Mouse (Mus musculus) heart, postnatal 10 days (tissue): ENCODE results near the gene Serpine2. TPM values are rescaled to one million over a fixed set of nuclear protein-coding genes. Genes with fewer than 3 reads are reported as not detected.

Source experiments
- DNase-seq, 2 experiments: peaks; one replicate each; pipeline ENCODE4 v3.0.0; 2021
- intact Hi-C: fragments of 180-260 bp; cut with DNase I; formaldehyde crosslinking; loops from one replicate; pipeline ENCODE4 v1.15.1; 2025
- total RNA-seq, 2 experiments: library from RNA; stranded (reverse); gene quantifications; 2 replicates each; pipeline ENCODE4 v1.2.3; 2021

Serpine2 gene
- 10 to 100 TPM; 40.1 to 42.9 TPM for total RNA-seq

DNA sequence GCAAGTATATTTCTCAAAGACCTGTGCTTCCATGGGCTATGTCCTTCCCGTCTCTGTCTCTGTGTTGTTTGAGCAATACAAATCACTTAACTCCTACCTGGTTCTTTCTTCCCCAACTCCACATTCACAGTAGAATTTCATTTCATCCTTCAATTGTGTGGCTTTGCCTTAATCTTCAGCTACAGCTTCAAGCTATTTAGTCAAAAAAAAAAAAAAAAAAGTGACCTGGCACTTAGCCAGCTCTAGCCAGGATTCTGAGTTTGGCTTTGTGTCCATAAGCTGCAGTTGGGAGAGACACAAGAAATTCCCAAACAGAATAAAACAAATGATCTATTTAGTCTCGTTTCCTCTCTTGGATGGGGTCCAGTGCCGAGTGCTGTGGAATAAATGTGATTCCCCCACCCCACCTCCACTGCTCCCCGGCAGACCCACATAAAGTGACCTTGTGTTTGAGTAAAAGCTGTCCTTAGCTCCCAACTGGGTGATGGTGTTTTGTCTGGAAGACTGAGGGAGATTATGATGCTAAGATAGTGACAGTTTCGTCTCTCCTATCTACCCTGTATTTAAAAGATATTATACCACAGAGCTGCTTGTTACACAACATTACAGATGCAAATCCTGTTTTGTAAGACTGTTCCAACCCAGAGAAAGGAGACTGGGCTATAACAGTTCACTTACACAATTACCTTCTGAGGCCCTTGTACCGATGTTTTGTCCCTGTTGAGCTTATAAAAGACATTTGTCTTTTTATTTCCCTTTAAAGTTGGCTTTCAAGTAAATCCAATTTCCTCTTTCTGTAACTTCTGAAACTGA is at the start of gene Serpine2:
Gene Serpine2, minus strand, starts transcription at position 51 of the 813 bp plus-strand sequence.
- DNase-seq: peak; percentile 20 to 36
- intact Hi-C loops: no loop called here

DNA sequence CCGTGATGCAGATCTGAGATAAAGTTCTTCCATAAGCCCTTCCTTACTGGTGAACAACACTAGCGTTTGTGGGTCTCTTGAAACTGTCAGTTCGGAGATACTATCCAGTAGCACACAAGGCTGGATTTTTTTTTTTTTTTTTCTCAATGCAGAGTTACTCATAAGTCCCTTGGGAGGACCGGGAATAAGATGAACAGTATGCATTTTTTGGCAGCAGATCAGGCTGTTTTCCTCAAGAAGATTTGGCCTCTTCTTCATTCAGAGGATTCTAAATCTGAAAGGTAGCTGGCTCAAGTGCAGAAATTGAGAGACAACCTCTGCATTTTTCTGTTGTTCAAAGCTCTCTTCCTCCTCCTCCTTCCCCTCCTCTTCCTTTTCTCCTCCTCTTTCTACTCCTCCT is 46.8 kb upstream of the Serpine2 start:
- intact Hi-C loops: no loop called here
- no peak for DNase-seq

DNA sequence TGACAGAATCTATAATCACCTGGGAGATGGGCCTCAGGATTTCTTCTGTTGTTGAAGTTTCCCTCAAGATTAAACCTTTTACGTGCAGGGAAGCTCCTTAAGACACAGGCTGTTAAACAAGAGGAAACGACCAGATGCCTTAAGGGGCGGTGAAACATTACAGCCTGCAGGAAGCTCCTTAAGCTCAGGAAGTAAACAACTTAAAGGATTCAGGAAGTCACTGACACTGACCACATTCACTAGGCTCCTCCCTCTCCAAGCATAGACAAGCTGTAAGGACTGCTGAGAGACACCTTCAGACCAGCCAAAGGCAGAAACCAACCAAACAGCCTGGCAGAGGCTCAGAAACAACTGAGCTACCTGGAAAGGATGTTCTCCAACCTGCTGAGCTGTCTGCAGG is 44.3 kb upstream of the Serpine2 start:
- intact Hi-C loops: no loop called here
- no peak for DNase-seq

DNA sequence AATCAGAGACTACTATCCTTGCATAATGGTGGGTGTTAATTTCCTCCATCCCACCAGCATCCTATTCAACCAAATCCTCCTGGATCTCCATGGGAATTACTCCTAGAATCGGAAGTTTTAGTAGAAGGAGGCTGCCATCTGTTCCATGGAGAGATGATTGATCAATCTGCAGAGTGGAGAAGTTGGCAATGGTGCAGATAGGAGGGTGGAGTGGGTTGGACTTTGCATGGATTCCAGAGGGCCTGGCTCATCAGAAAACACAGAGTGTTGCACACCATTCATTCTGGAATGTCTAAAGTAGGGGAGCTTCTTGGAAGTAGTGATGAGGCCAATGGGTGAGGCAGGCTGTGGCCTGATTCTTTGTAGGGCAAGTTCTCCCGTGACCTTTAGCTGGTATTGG is 41.9 kb upstream of the Serpine2 start:
- intact Hi-C loops: no loop called here

DNA sequence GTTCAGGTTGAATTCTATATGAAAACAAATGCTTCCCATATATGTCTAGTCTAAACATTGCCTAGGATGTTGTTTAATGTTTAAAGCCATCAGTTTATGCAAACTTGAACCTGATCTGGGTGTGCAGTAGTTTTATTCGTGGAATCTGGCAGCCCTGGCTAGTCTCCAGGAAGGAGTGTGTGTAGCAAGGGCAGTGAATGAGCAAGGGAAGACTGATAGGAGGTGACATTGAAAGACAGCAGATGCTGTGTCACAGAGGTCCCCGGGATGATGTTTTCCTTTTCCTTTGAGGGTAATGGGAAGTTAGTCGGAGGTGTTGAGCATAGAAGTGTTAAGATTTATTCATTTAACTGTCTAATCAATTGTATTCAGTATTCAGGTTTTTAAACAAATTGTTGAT is 21.7 kb upstream of the Serpine2 start:
- peak in 1 of 2 experiments; percentile 21 for DNase-seq
- intact Hi-C loops: no loop called here

More for the DNA sequence above, 41.9 kb upstream of the Serpine2 start:
- DNase-seq: no peak

DNA sequence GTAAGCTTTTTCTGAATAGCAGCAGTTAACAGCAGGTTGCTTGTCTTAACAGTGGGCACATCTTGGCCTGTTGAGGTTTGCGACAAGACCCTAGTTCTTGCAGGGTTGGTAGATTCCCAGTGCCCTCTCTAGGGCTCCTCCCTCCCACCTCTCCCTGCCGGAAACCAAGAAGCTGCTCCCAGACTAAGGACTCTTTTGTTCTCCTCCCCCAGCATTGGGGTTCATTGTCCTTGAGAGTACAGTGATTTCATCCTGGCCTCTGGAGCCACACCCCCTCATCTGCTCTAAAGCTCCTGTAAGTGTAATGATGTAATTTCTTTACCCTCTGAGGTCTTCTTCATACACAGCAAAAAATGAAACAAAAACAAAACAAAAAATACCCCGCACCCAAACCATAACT is 13.8 kb upstream of the Serpine2 start:
- intact Hi-C loops: no loop called here
- DNase-seq: no peak

DNA sequence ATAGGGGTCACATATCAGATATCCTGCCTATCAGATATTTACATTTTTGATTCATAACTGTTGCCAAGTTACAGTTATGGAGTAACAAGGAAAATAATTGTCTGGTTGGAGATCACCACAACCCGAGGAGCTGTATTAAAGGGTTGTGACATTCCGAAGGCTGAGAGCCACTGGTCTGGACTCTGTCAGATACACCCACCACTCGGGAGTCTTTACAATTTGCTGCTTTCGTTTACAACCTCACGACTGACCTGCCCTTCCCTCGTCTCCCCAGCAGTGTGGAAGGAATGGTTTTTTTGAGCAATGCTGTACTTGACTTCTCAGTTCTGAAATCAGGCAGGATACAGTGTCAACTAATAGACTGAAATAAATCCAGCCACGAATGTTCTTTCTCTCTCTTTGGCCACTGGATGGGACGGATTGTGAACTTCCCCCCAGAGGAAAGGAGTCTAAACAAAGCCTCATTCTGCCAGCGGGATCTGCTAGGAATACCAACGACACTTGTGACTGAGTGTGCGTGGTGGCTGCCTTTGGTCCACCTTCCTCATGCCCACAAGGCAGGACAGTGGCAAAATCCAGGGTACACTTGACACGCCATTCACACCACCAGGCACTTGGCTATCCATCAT is 455 bp downstream of the Serpine2 start:
- peak in 1 of 2 experiments; percentile 11 for DNase-seq
- intact Hi-C loops: no loop called here

DNA sequence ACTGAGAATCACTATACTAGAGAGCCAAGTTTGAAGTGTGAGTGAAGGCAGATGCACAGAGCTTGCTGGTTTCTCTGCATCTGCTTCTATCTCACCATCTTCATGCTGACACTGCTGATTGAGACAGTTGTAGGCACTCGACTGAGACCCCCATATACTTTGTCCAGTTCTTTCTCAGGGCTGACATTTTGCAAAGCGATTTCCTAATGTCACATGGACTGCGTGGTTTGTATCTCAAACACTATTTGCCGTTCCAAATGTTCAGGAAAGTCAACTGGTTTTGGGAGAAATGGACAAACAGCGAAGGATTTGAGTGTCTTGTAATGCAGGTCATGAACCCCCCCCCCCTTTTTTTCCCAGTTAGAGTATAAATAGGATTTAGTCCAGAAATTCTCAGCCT is 1.0 kb downstream of the Serpine2 start:
- intact Hi-C loops: no loop called here
- DNase-seq: no peak

DNA sequence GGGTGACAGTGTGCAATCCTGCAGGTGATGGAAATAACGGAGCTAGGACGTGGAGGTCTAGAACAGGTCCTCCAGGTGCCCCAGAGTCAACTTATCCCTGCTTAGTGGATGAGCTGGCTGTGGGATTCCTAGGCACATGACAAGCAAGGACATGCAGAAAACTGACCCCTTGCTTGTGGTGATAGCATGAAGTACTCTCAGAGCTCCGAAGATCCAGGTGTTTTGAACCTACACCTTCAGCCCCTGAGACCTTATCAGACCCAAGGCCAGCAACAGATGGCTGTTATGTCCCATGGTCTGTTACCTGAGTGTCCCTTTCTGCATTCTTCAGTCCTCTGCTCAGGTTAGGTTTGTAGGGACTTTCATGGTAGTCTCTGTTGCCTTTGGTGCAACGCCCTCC is 2.0 kb downstream of the Serpine2 start:
- intact Hi-C loops: no loop called here
- no peak for DNase-seq

DNA sequence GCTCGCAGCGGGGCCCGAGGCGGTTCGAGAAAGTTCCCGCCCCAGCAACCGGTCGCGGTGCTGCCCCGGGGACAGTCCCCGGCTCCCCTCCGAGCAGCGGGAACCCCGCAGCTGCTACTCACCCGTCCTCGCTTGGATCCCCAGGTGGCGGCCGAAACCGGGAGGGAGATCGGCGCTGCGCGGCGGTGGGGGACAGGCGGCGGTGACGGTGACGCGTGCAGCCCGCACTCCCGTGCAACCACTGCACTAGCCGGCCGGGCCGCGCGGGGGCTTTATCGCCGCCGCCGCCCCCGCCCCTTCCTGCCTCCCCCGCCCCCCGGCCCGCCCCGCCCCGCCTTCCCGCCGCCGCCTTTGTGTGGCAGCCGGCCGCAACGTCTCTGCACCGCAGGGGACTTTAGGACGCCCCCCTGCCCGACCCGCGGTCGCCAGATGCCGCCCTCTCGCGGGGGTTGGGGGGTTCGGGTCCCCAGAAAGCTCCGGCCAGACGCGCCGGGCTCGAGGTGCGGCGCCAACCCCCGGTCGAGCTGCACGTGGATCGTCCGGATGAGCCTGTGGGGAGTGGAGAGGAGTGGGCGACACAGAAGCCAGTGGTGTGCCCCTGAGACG is 2.5 kb downstream of the Serpine2 start:
- intact Hi-C loops: no loop called here
- DNase-seq: no peak

DNA sequence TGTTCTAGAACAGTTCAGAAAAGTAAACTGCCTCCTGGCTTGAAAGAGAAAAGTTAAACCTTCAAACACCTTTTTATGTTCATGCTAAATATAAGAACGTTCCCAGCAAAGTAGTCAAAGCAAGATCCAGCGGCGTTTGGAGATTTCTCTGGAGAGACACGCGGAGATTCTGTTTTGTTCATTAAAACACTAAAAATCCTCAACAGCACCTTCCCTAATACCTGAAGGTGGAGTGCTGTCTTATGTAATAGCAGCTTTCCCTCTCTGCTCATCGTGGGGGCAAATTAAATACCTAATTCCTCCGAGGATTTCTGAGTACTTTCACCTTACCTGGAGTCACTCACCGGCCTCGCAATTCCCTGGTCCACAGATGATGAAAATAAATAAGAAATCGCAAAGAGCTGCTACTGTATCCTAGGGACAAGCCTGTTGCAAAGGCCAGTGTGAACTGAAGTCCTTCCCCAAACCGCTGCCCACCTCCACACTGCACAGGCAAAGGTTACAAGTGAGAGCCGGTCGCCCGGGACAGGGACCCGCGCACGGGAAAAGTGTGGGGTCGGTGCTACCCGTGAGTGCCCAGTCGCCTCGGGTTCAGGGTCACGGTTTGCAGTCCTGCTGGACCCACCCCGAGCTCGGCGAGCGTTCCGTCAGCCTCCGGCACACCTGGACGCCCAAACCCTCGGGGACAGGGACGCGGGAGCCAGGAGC is 3.1 kb downstream of the Serpine2 start:
- intact Hi-C loops: no loop called here
- peak; percentile 31 to 40 for DNase-seq

DNA sequence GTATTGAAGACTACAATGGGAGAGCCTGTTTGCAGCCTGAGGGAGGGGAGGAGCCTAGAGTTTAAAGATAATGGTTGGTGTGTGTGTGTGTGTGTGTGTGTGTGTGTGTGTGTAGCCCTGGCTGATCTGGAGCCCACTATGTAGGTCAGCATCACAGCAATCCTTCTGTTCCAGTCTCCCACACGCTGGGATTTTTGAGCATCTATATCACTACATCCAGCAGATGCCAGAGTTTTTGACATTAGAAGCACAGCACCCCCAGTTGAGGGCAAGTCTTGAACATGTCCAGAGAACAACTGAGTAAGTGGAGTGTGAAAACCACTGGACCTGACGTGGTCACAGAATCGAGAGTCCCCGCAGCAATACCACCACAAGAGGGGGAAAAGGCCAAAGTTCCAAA is 4.2 kb downstream of the Serpine2 start:
- DNase-seq: no peak
- intact Hi-C loops: no loop called here

DNA sequence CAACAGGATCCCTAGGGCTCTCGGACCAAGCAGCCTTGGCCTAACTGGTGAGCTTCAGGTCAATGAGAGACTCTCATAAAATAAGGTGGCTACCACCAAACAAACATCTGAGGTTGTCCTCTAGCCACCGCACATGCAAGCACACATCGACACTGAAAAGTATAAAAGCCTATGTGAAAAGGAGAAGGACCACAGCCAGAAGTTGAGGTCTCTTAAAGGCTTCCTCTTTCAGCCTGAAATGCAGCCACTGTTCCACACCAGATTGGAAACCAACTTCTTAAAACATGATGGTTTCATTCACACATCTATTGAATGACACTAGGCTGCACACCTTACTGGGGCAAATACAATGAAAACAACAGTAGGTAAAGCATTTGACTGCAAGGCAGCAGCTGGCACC is 7.5 kb downstream of the Serpine2 start:
- no peak for DNase-seq
- intact Hi-C loops: no loop called here

DNA sequence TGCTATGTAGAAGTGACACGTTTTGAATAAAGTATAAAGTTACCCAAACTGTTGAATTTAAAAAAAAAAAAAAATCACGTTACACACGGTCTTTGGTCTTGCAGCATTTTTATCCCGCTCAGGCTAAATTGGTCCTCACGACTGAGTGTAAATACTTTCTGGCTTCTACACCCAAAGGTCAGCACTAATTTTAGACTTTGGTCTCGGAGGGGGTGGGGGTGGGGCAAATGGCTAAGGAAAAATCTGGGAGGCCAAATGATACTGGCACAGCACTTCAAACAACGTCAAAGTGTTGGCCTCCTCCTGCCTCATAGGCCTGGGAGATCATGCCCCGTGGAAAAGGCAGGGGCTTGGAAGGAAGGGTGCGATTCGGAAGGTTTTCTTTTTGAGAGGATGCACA is 10.6 kb downstream of the Serpine2 start:
- intact Hi-C loops: no loop called here

DNA sequence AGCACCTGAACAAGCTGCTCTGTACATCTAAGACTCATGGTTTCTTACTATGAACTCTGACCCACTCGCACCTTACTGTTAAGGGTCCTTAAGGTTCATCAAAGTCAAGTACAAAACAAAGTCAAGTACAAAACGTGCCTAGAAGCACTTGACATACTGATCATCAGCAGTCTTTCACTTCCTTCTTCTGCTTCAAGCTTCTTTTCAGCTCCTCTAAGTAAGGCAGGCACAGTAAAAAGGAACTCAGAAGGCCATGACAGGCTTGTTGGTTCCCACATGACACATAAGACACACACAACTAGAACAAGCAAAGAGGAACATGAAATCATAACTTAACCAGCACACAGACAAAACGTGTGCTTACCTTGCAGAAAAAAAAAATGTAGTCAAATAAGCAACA is 12.3 kb downstream of the Serpine2 start:
- intact Hi-C loops: no loop called here
- DNase-seq: no peak

More for the DNA sequence above, 10.6 kb downstream of the Serpine2 start:
- DNase-seq: peak; percentile 23 to 35

DNA sequence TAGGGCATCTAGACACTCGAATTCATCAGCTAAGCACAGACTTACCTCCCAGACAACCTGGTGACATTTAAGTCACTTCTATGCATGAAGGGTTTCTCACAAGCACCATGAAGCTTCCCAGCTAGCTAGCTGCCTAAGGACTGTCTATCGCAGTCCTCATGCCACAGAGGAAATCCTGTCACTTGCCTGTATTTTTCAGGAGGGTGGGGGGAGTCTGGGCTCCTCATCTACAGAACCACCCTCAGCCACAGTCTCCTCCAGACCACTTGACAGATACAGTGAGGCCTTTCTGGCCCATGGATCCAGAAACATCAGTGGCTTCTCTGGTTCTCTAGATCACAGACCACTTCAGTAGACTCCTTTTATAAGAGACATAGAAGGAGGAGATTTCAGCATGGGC is 14.1 kb downstream of the Serpine2 start:
- intact Hi-C loops: no loop called here
- DNase-seq: no peak

DNA sequence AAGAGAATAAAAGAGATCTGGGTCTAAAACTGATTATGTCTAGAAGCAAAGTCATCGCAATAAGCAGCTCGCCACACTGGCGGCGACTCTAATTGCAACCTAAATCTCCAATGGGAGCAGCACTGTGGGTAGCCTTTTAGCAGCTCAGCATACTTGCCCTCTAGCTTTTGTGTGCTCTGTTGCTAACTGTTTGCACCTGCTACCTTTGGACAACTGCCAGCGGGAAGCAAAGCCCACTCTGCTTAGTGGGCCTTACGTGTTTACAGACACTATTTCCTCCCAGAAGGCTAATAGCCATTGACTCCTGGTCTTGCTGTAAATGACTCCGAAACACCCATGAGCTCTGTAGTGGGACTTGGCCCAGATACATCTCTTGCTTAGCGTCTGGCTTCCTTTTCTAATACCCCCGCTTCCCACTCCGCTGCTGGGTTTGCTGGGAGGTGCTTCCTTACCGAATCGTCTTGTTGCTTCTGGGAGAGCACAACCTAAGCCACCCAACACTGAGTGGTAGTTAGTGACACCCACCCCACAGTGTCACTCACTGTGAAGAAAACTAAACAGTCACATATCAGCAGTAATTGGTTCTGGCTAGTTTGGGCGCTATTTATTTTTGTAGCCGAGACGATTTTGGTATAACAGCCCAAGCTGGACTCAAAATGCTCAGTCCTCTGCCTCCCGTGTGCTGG is 28.1 kb downstream of the Serpine2 start:
- DNase-seq: no peak
- intact Hi-C loops: no loop called here

DNA sequence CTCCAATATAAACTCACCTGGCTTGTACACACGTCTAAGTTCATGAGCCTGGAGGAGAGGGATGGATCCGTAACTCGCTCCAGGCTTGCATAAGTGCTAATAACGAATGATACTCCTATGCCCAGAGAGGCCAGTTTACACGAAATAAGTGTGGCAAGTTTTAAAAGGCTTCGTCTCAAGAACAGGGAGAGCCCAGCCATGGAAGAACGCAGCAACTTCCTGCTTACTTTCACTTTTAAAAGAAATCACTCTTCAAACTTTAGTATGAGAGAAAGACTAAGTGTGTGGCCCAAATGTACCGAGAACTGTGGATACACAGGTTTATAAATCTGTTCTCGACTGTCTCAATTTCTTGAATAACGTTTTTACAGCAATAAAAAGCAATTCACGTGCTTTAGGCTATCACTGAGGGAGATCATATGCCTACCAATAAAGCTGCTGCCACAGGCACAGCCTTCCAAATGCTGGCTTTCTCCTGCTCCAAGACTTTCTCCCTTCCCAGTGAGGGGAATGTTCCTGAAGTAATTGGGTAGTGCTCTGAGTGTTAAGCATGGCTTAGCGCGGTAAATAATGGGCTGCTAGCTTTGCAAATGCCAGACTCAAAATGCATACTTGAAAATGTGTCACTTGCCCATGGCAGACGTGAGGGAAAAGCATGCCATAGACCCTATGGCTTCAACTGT is 36.9 kb downstream of the Serpine2 start:
- DNase-seq: peak; percentile 19 to 28
- intact Hi-C loops: no loop called here

DNA sequence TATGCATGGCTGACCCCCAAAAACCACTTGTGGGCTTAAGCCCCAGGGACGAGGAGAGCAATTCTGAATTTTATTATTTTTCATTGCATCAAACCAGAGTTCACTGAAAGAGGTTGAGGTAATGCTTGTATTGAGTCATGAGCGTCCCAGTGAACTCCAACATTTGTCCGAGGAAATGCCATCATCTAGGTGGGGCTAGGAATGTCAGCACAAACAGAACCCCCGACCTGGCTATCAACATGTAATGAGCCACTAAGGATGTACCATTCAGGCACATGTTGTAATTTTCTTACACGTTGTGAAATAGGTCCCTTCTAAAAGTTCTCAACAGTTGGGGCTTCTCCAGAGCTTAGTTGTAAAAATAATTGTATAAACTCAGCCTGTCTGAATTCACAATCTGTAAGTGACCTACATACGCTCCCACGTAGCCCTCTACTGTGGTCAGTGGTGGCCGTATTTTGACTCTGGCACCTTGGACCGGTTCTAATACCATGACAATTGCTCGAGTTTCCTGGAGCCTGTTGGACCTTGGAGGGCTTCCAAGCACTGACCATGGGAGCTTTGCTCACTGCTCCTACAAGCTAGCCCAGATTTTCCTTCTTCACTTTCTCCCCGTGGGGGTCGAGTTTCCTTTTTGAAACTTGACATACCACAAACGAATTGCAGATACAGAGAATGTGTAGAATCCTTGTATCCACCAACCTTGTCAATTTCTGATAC is 38.0 kb downstream of the Serpine2 start:
- DNase-seq: peak; percentile 77 to 82
- intact Hi-C loops: no loop called here
